ENCODE assay signal across 14 mouse cellular contexts in the genomic region with DNA sequence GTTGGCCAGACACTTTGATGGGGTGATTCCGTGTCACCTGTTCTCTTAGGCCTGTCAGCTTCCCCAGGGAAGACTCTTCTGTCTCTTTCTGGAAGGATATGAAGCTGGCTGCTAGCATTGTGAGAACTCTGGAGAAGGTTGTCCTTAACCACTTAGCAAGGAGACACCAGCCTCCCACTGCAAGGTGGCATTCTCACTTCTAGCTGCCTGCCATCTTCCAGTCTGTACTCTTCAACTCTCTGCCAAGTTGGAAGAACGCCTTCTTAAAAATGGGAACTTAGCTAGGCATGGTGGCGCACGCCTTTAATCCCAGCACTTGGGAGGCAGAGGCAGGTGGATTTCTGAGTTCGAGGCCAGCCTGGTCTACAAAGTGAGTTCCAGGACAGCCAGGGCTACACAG. TPM values are rescaled to one million over a fixed set of nuclear protein-coding genes. Genes with fewer than 3 reads are reported as not detected.
DNase-seq lines count a peak whose midpoint lies in the region; TF ChIP-seq lines count a peak whose summit lies in the region.
"Had no signal": no experiment of that assay in that cellular context is flagged by ENCODE, and none has a peak within 500 bp of the region (broad histone marks: within the 10 kb centered on the region; RNA-seq: fewer than 3 reads in every experiment).

No protein-coding gene starts in this region.

- no peak for TF ChIP-seq CTCF in brain, embryonic 14.5 days (IDR thresholded peaks at IDR 0.05; ENCODE audit: borderline replicate concordance, extremely low read depth, insufficient read depth, insufficient read length)

- DNase-seq in right cerebral cortex, adult 18-20 months: peak; percentile 43
- no peak for DNase-seq in right cerebral cortex, postnatal 10 days (ENCODE audit: low spot score in 2 of 2)
- peak; percentile 76 for DNase-seq in brain, adult 2 months (ENCODE audit: low read depth, low spot score)
- peak; percentile 20 for DNase-seq in brain, embryonic 14.5 days (ENCODE audit: low read depth)
- DNase-seq in adrenal gland, postnatal 25 days: no peak
- no peak for DNase-seq in testis, postnatal 10 days (ENCODE audit: low spot score)
- DNase-seq: adrenal gland, adult 2 months; adrenal gland, postnatal 14 days; cerebellum, adult 11 months; cerebellum, adult 2 months; cerebellum, adult 9-11 months; forebrain, postnatal 0 days; gastrocnemius, adult 2 months; gastrocnemius, postnatal 14 days had no signal

- TF ChIP-seq POLR2A in brain, embryonic 14.5 days (IDR thresholded peaks at IDR 0.05; ENCODE audit: borderline replicate concordance, extremely low read depth, insufficient read depth, insufficient read length, poor library complexity, severe bottlenecking): no peak

RNA-seq across cellular contexts. Expression of a gene that starts 17.7 kb away (rescaled TPM):
- polyA plus RNA-seq in brain, embryonic 14.5 days (2012; rRNA removed): 28.4 and 38.1 TPM in 2 replicates
- total RNA-seq in adrenal gland, postnatal 25 days (2021): 37.4 and 44.1 TPM in 2 replicates

RNA-seq across cellular contexts. Expression of a gene that starts 17.7 kb away (rescaled TPM):
- polyA plus RNA-seq in brain, embryonic 14.5 days (2012; rRNA removed): 5.6 and 5.7 TPM in 2 replicates
- 21.1 and 23.0 TPM in 2 replicates for total RNA-seq in adrenal gland, postnatal 25 days (2021)

Comparison
In these comparisons a context has a peak if more than half of its experiments do, and no peak if none do; other contexts are left out.
1. DNase-seq: peak in right cerebral cortex, adult 18-20 months (single experiment), brain, adult 2 months (single experiment) and brain, embryonic 14.5 days (single experiment); none in right cerebral cortex, postnatal 10 days (0 of 2), adrenal gland, postnatal 25 days (single experiment) and testis, postnatal 10 days (single experiment).